Mouse (Mus musculus): ENCODE data around the gene Ang4.
A peak's percentile ranks its signal among the peaks of the same experiment; 100 is the strongest.
"Not testable (repeated sequence)": the region's sequence is repeated elsewhere in the genome, so short reads cannot be mapped to it uniquely, and the experiment has no call there.

The Ang4 gene

DNA sequence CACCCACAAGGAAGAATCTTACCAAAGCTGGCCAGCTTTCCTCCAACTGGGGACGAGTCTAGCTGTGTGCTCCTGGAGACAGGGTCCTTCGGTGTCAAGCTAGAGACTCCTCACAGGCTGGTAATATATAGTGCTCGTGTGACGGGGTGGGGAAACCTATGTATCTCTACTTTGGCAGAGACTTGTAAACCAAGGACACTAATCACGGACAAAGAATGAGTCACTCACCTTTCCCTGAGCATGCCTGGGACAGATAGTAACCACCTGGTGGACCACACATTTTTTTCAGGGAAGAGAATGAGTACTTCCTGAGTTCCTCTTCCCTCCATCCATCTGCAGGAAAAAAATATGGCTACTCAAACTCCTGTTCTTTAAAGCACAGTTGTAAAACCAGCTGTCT, at the start of gene Ang4:
TSS of gene Ang4 (minus strand) at position 101 of the 400 bp plus-strand sequence.
- DNase-seq (ENCODE audit: low spot score), result no peak

DNA sequence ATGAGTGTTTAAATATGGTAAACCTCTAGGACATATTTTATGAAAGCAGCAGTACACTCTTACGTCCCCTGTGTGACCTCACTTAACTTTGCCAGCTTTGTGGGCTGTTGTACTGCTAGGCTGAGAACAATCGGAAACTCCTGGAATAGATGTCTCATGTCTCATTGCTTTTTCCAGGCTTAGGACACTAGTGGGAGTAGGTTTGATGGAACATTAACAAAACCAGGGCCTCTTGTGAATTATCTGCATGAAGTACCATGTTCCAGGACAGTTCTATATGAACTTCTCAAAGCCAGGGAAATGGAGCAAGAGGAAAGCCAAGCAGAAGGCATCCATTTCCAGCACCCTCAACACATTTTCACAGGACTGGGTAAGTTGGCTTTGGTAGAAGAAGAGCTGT, 26.4 kb upstream of the Ang4 start, which contains the start of gene AY358078:
TSS of gene AY358078 (plus strand) at position 301 of the 400 bp plus-strand sequence.
- no peak for DNase-seq (ENCODE audit: low spot score)

DNA sequence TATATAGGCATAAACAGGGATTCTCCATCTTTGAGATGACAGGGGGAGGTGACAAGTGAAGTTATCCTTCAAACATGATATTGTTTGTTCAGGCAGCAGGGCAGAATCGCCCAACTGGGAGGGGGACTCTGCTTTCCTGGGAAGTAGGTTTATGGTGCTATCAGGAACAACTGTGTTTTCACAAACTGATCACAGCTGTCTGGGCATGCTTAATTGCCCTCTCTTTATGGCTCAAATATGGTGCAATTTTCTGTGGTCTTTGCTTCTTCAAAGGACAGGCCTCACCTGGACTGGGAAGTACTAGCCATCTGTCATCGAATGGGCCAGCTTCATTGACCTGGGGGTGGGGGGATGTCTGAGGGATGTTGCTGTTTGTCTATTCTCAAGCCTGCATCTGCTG, 20.7 kb upstream of the Ang4 start:
- no peak for DNase-seq (ENCODE audit: low spot score)

DNA sequence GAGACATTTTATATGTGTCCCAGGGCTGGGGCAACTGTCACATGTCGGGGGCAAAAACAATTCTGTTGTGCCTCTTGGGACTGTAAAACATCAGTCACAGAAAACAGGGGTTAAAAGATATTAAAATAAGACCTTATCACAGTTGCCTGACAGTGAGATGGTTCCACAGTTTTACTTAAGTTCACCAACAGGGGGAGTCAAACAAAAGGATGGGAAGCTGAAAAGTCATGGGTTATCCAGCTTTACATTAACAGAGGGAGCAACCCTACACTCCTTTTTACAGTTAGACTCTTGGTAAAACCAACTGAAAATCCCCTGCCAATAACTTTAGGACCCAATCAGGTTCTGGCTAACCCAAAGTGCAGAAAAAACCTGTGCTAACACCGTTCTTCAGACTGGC, 15.8 kb upstream of the Ang4 start:
- DNase-seq (ENCODE audit: low spot score), result no peak

DNA sequence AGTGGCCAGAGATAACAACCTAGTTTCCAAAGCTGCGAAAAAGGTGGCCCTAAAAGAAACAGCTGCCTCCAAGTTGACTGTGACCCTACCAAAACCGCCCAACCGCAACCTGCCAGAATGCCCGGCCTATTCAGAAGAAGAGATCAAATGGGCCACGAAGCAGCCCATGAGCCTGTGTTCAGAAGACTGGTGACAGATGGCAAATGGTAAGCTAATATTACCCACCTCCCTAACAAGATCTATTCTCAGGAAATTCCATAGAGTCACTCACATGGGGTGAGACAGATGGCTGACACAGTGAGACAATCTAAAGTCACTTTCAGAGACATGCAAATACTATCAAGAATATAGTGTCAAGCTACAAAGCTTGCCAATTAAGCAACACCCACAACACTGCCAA, 13.7 kb upstream of the Ang4 start:
- DNase-seq (ENCODE audit: low spot score), result no peak

DNA sequence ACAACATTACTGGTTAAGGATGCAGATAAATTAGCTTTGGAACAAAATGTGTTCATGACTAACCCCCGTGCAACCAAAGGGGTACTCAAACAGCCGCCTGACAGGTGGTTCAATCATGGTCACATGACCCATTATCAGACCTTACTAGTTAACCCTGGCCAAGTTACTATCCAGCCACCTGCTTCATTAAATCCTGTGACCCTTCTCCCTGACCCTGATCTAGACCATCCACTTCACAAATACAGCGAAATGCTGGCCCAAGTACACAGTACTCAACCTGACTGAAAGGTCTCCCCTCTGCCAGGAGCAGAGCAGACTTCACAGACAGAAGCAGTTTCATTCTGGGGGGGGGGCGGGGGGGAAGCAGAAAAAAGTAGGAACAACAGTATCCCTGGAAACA, 12.9 kb upstream of the Ang4 start:
- DNase-seq (ENCODE audit: low spot score), result no peak

DNA sequence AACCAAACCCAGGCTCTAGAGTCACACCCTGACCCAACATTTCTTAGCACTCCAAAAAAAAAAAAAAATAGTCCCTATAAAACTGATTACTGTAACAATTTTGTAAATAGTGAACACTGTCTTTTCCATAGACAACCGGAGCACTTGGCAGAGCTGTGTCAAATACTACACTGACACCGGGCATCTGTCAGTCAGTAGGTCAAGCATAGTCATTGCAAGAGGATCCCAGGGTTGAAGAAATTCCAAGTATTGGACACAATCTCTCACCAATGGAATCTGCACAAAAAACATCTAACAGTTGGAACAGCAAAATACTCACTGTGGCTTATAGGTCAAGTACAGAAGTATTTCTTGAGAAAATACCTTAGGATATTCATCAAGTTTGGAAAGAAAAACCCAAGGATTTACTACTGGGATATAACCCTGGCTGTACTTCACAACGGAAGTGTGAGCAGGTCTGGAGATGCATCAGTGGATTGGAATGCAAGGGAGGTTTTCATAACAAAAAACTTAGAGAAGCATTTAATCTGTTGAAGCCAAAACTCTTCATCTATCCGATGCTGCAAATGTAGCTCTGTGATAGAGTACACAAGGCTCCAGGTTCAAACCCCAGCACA, 5.6 kb upstream of the Ang4 start:
- DNase-seq (ENCODE audit: low spot score), result no peak

DNA sequence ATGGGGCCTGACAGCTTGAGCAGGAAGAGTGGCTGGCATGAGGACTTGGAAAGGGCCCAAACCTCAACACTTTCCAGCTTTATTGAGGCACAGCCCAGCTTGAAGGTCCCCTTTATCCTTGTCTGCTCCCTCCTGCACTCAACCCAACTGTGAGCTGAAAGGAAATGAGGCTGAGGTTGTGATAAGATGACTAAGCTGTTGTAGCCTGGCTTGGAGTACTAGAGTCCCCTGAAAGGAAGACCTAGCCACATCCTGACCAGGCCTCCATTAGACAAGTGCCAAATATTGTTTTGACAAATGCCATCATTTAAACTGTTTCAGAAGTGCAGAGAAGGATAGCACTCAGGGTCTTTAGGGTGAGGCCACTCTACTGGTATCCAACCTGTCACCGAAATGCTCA, 4.4 kb upstream of the Ang4 start:
- no peak for DNase-seq (ENCODE audit: low spot score)

DNA sequence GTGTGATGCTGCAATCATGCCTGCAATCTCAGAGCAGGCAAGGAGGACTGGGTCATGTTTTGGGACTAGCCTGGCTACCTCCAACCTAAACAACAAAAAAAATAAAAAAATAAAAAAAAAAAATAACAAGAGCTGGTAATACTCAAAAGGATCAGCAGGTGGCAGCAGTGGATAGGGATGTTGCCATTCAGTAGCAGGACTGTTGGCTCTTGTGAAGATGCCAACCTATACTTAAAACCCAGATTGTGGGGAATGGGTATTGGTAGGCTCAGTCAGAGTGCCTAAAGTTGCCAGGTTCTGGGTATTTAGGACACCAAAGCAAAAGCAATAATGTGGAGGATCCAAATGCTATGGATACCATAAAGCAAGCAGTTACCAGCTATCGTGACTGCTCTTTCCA, 2.0 kb downstream of the Ang4 start:
- DNase-seq (ENCODE audit: low spot score), result not testable (repeated sequence)

DNA sequence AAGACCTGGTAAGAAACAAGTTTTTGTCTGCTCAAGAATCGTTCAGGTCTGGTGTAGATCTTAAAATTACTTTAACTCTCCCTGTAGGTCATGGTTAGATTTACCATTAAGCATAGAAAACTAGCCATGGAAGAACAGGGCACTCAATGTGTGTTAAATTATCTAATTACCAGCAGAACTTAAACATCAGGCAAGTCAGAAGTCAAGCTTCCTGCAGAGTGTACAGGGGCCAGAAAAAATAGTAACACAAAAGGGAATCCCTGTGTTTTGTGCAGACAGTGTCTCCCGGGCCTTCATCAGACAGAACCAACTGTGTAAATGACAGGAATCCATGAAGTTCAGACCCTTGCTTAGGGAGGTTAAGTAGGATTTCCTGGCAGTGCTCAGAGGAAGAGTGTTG, 17.4 kb downstream of the Ang4 start:
- peak; percentile 17 for DNase-seq (ENCODE audit: low spot score)

DNA sequence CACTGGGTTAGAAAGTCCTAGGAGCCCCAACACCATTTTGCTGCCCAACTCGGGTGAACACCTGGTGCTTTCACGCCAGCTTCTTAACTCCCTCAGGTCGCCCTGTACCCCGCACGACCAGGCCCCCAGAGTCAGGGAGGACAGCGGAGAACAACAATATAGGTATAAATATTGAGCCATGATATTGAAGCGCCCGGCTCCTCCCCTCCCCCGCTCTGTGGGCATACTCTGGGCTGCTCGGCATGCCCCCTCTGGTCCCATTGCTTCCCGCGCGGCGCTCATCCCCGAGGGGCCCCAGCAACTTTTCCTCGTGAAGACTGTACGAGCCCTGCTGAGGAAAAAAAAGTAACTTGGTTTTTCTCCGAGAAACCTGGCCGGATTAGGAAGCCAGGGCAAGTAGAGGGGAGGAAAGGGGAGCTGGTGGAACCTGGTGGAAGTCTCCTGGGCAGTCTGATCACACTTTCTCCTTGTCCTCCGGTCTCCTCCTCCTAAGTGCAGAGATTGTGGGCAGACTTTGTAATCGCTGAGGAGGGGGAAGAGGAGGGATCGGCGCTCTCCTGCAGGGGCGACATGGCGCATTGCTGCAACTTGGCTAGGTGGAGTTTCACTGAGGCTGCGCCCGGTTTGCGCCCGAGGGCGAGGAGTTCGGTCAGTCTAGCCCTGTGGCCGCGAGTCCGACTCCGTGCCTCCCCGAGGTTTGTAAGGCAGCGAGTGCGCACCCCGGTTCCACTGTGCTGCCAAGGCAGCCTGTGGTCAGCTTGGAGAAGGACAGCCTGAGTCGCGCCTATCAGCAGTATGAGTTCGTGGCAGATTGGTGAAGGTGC, 32.8 kb downstream of the Ang4 start:
- peak; percentile 56 for DNase-seq (ENCODE audit: low spot score)

DNA sequence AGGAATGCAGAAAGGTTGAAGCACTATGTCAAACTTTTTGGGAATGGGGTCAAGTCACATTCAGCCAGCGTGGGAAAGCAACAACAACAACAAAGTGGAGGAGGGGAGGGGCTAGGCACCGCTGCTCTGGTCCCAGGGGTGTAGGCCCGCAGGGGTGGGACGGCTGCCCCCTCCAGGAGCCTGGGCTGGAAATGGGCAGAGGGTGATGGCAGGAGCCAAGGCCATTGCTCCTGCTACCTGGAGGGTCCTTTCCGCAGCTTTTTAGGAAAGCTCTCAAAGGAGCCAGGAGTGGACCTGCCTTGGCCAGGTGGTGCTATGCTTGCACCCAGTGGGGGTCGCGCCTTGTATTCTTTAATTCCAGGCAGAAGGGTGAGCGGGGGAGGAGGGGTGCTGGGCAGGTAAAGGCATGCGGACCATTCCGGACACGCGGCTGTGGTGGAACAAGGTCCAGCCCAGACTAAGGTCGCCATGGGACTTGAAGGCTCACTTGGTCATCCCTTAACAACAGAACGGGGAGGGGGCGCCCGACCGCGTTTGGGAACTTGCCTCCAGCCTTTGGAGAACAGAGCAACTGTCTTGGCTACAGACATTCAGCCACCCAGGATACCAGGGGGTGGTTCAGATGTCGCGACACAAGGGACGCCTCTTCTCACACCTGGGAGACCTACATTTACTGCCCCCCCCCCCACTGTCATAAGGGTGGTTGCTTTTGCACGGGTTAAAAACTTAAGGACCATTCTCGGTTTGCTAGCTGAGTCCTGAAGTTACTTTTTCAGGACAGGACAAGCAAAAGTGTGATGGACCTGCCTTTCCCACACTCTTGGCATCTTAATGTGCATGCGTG, 34.0 kb downstream of the Ang4 start:
- peak; percentile 26 for DNase-seq (ENCODE audit: low spot score)

DNA sequence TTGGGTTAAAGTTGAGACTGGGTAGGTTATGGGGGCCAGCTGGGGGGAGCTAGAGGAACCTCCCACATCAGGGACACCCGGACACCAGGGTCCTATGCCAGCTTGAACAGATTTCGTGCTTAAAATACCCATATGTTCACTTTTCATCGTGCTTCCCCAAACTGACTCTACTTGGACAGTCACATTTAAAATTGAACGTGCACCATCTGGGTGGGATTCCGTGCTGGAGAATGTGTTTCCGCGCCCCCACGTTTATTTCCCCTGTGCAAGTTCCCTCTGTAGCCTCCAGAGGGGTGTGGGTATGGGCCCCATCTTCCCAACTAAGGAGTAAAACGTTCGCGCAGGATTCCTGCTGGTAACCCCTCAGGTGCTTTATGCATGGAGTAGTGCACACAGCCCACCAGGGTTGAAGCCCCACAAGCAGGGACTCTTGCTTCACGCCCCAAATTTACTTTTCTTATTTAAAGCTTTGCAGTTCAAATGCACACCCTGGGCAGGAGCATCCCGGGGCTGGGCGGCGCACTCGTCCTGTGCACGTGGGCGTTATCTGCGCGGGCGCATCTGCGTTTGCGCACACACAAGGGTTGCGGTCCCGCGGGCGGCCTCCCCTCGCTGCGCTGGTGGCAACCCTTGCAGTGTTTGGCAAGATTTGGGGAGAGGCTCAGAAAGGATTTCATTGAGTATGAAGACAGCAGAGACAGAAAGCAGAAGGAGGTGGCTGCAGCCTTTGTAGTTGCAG, 34.8 kb downstream of the Ang4 start:
- no peak for DNase-seq (ENCODE audit: low spot score)

DNA sequence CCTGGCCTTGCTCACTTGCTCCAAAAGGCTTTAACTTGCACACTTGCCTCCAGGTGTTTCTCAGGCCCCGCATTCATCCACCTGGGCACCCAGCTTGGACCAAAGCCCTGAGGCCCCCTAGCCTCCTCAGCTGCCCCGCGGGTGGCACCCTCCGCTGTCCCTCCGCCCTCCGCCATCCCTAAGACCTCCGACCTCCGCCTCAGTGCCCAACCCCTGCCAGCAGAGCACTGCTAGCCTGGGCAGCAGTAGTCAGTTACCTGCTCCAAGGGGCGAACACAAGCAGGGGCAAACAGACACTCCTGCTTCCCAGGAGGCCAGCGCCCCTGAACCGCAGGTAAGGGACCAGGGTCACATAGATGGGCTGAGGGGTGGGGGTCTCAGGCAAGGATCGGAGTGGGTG, 35.4 kb downstream of the Ang4 start:
- DNase-seq (ENCODE audit: low spot score), result no peak

DNA sequence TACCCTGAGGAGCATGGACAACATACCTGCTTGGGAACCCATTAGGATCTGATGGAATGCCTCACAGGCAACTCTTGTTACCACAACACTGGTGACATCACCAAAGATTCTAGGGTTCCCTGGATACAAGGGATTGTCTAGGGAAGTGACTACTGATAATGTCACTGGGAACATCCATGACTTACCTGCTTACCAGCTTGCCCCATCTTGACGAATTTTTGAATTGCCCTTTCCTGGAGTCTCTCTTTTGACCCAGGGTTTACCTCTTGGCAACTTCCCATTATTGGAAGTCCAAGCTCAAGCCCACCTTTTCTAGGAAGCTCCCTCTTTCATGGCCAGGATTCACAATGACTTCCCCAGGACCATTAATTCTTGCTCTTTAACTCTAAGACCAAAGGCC, 56.3 kb downstream of the Ang4 start, which contains the start of gene Gm5800:
TSS of gene Gm5800 (minus strand) at position 101 of the 400 bp plus-strand sequence.
- DNase-seq (ENCODE audit: low spot score), result no peak

Measured in embryo, embryonic 10 days (tissue).